Mouse (Mus musculus): ENCODE results near the gene Zscan12. TPM values are rescaled to one million over a fixed set of nuclear protein-coding genes. Genes with fewer than 3 reads are reported as not detected.
"Not testable (repeated sequence)": the region's sequence is repeated elsewhere in the genome, so short reads cannot be mapped to it uniquely, and the experiment has no call there.

Gene Zscan12
- polyA plus RNA-seq, 1 experiment from 2014 or later, result 15.5 TPM

DNA sequence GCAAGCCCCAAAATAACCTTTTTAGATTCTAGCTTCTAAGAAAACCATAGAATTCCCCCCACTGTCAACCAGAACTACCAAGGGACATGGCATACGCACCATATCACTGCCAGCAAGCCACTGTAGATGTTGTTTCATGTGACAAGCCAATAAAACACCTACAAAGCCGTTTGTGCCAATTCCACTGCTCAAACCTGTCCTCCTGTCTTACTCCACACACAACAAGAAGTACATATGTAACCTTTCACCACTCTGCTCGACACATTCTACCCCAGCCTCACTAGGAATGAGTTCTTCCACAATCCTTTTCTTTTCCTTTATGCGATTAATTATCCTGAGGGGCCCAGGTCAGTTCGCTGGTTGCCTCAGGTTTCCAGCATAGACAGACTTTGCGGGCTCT is 33.0 kb downstream of the Zscan12 start:
- no peak for ATAC-seq (ENCODE audit: low FRiP score, low TSS enrichment)
- H3K27ac ChIP-seq (ENCODE audit: low read depth, low read length), result no peak overlapping the region
- H3K27me3 ChIP-seq (ENCODE audit: control insufficient read depth, insufficient read depth, low read length), result no peaks in the 10 kb centered on the region
- peaks cover 69% of the 10 kb centered on the region for H3K36me3 ChIP-seq (ENCODE audit: control insufficient read depth, insufficient read depth, low read length)
- WGBS, result 71% methylated on average over 6 of the region's 6 CpGs
- no peaks in the 10 kb centered on the region for H3K4me1 ChIP-seq (ENCODE audit: control insufficient read depth, insufficient read depth, low read length)
- H3K9me3 ChIP-seq (ENCODE audit: control insufficient read depth, low read length), result no peaks in the 10 kb centered on the region
- H3K4me2 ChIP-seq (replicated peaks; ENCODE audit: low read depth, low read length), result no peak overlapping the region
- H3K9ac ChIP-seq (ENCODE audit: low read depth, low read length), result no peak overlapping the region
- no peak overlapping the region for H3K4me3 ChIP-seq (ENCODE audit: low read length)

- H3K27me3 ChIP-seq (ENCODE audit: control insufficient read depth, insufficient read depth, low read length); H3K9ac ChIP-seq (ENCODE audit: low read depth, low read length); H3K4me3 ChIP-seq (ENCODE audit: low read length); H3K27ac ChIP-seq (ENCODE audit: low read depth, low read length); H3K9me3 ChIP-seq (ENCODE audit: control insufficient read depth, low read length); H3K4me1 ChIP-seq (ENCODE audit: control insufficient read depth, insufficient read depth, low read length); H3K4me2 ChIP-seq (replicated peaks; ENCODE audit: low read depth, low read length): not testable (repeated sequence)
- WGBS, result 87% methylated on average over 14 of the region's 18 CpGs
- H3K36me3 ChIP-seq (ENCODE audit: control insufficient read depth, insufficient read depth, low read length), result peaks cover 64% of the 10 kb centered on the region
- ATAC-seq (ENCODE audit: low FRiP score, low TSS enrichment), result peak; percentile 62
These were observed 33.4 kb downstream of the Zscan12 start for GRCm38 (mm10) chr13:21396048-21396447.

GRCm38 (mm10) chr13:21397486-21397885 is 34.9 kb downstream of the Zscan12 start:
- Histone ChIP-seq H3K4me2 (replicated peaks; ENCODE audit: low read depth, low read length) (no peak overlapping the region), H3K4me1 (ENCODE audit: control insufficient read depth, insufficient read depth, low read length) (peaks cover 6% of the 10 kb centered on the region; the same call in 1 of the 2 replicates), H3K9me3 (ENCODE audit: control insufficient read depth, low read length) (no peaks in the 10 kb centered on the region), H3K27me3 (ENCODE audit: control insufficient read depth, insufficient read depth, low read length) (no peaks in the 10 kb centered on the region), H3K27ac (ENCODE audit: low read depth, low read length) (no peak overlapping the region), H3K9ac (ENCODE audit: low read depth, low read length) (no peak overlapping the region), H3K4me3 (ENCODE audit: low read length) (no peak overlapping the region), H3K36me3 (ENCODE audit: control insufficient read depth, insufficient read depth, low read length) (peaks cover 51% of the 10 kb centered on the region)
- 86% methylated on average over 2 of the region's 2 CpGs for WGBS
- ATAC-seq (ENCODE audit: low FRiP score, low TSS enrichment), result no peak

- H3K27me3 ChIP-seq (ENCODE audit: control insufficient read depth, insufficient read depth, low read length), result no peaks in the 10 kb centered on the region
- 82% methylated on average over 3 of the region's 3 CpGs for WGBS
- no peak overlapping the region for H3K27ac ChIP-seq (ENCODE audit: low read depth, low read length)
- H3K4me3 ChIP-seq (ENCODE audit: low read length), result peak overlapping the region; percentile 88
- H3K4me2 ChIP-seq (replicated peaks; ENCODE audit: low read depth, low read length), result peak overlapping the region; percentile 73
- H3K4me1 ChIP-seq (ENCODE audit: control insufficient read depth, insufficient read depth, low read length), result peaks cover 6% of the 10 kb centered on the region; the same call in 1 of the 2 replicates
- peaks cover 20% of the 10 kb centered on the region for H3K36me3 ChIP-seq (ENCODE audit: control insufficient read depth, insufficient read depth, low read length)
- no peak for ATAC-seq (ENCODE audit: low FRiP score, low TSS enrichment)
- no peaks in the 10 kb centered on the region for H3K9me3 ChIP-seq (ENCODE audit: control insufficient read depth, low read length)
- peak overlapping the region; percentile 87; the same call in 1 of the 2 replicates for H3K9ac ChIP-seq (ENCODE audit: low read depth, low read length)
These were observed 38.5 kb downstream of the Zscan12 start for GRCm38 (mm10) chr13:21401166-21401565.

DNA sequence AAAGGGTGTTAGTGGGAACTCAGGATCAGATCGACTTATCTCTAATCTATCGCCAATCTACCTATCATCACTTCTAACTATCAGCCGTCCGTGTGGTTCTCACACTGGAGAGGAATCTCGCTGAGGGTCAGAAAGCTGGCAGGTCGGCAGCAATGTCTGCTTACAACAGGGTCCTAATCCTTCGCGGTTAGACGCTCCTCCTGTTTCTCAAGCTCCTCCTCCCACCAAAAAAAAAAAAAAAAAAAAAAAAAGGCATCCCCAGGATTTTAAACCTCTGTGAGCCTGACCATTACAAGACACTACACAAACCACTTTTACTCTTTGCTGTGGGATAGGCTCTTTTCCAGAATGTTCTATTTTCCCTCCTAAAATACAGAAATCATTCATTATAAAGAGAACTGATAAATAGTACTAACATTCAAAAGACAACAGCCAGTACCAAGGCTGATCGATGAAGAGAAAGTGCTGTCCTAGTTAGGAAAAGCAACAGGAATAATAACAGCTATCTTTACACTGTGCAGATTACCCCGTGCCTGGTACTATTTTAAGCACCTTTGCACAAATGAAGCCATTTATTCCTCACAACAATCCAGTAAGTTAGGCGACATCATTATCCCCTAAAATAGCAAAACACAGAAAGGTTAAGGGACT is 39.1 kb downstream of the Zscan12 start:
- H3K4me2 ChIP-seq (replicated peaks; ENCODE audit: low read depth, low read length), result peak overlapping the region; percentile 73
- H3K9ac ChIP-seq (ENCODE audit: low read depth, low read length), result peak overlapping the region; percentile 87
- H3K27ac ChIP-seq (ENCODE audit: low read depth, low read length), result no peak overlapping the region
- no peaks in the 10 kb centered on the region for H3K27me3 ChIP-seq (ENCODE audit: control insufficient read depth, insufficient read depth, low read length)
- H3K9me3 ChIP-seq (ENCODE audit: control insufficient read depth, low read length), result no peaks in the 10 kb centered on the region
- peaks cover 6% of the 10 kb centered on the region; the same call in 1 of the 2 replicates for H3K4me1 ChIP-seq (ENCODE audit: control insufficient read depth, insufficient read depth, low read length)
- H3K4me3 ChIP-seq (ENCODE audit: low read length), result peak overlapping the region; percentile 88
- ATAC-seq (ENCODE audit: low FRiP score, low TSS enrichment), result peak; percentile 25; the same call in 1 of the 2 replicates
- WGBS, result 19% methylated on average over 12 of the region's 12 CpGs
- peaks cover 15% of the 10 kb centered on the region; the same call in 1 of the 2 replicates for H3K36me3 ChIP-seq (ENCODE audit: control insufficient read depth, insufficient read depth, low read length)

DNA sequence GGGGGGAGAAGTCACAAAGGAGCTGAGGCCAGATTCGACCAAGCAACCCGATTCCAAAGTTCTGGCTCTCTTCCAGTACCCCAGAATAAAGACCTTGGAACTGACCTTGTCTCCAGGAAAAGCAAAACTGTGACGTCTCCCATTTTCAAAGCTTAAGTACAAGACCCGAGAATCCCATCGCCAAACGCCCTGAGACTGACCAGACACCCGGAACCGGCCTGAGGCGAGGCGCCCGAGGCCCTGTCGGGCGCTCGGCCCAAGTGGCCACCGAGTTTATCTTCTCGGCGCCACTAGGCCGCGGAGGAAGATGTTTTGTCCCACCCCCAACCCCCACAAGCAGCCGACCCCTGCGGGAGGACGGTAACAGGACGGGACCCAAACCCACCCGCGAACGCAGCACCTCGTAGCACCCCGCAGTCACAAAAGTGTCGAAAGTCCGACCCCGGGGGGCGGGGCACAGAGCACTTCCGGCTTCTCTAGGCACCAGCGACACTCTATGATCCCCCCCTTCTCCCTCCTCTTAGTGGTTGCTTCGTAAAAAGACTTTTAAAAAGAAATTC is 39.7 kb downstream of the Zscan12 start, which contains the start of gene Zkscan3:
TSS of gene Zkscan3 (minus strand) at position 469 of the 560 bp plus-strand sequence.
- peaks cover 6% of the 10 kb centered on the region; the same call in 1 of the 2 replicates for H3K4me1 ChIP-seq (ENCODE audit: control insufficient read depth, insufficient read depth, low read length)
- peak within 1 kb of the TSS; percentile 73 for H3K4me2 ChIP-seq (replicated peaks; ENCODE audit: low read depth, low read length)
- H3K36me3 ChIP-seq (ENCODE audit: control insufficient read depth, insufficient read depth, low read length), result peaks cover 15% of the 10 kb centered on the region; the same call in 1 of the 2 replicates
- H3K9me3 ChIP-seq (ENCODE audit: control insufficient read depth, low read length), result no peaks in the 10 kb centered on the region
- peak within 1 kb of the TSS; percentile 74 for H3K27ac ChIP-seq (ENCODE audit: low read depth, low read length)
- WGBS, result under 1% methylated on average over 35 of the region's 35 CpGs
- H3K27me3 ChIP-seq (ENCODE audit: control insufficient read depth, insufficient read depth, low read length), result no peaks in the 10 kb centered on the region
- peak within 1 kb of the TSS; percentile 88 for H3K4me3 ChIP-seq (ENCODE audit: low read length)
- ATAC-seq (ENCODE audit: low FRiP score, low TSS enrichment), result peak; percentile 95
- H3K9ac ChIP-seq (ENCODE audit: low read depth, low read length), result peak within 1 kb of the TSS; percentile 87

GRCm38 (mm10) chr13:21402848-21403247 is 40.2 kb downstream of the Zscan12 start:
- ATAC-seq (ENCODE audit: low FRiP score, low TSS enrichment), result peak; percentile 50; the same call in 1 of the 2 replicates
- no peaks in the 10 kb centered on the region for H3K9me3 ChIP-seq (ENCODE audit: control insufficient read depth, low read length)
- H3K27ac ChIP-seq (ENCODE audit: low read depth, low read length), result no peak overlapping the region
- H3K27me3 ChIP-seq (ENCODE audit: control insufficient read depth, insufficient read depth, low read length), result no peaks in the 10 kb centered on the region
- 0% methylated on average over 2 of the region's 2 CpGs for WGBS
- H3K36me3 ChIP-seq (ENCODE audit: control insufficient read depth, insufficient read depth, low read length), result peaks cover 15% of the 10 kb centered on the region; the same call in 1 of the 2 replicates
- peak overlapping the region; percentile 87 for H3K9ac ChIP-seq (ENCODE audit: low read depth, low read length)
- peaks cover 6% of the 10 kb centered on the region; the same call in 1 of the 2 replicates for H3K4me1 ChIP-seq (ENCODE audit: control insufficient read depth, insufficient read depth, low read length)
- H3K4me3 ChIP-seq (ENCODE audit: low read length), result peak overlapping the region; percentile 88
- H3K4me2 ChIP-seq (replicated peaks; ENCODE audit: low read depth, low read length), result peak overlapping the region; percentile 73

- Histone ChIP-seq H3K9me3 (ENCODE audit: control insufficient read depth, low read length) (no peaks in the 10 kb centered on the region), H3K36me3 (ENCODE audit: control insufficient read depth, insufficient read depth, low read length) (no peaks in the 10 kb centered on the region), H3K9ac (ENCODE audit: low read depth, low read length) (no peak overlapping the region), H3K4me1 (ENCODE audit: control insufficient read depth, insufficient read depth, low read length) (no peaks in the 10 kb centered on the region), H3K4me3 (ENCODE audit: low read length) (no peak overlapping the region; the same call in 1 of the 2 replicates), H3K27ac (ENCODE audit: low read depth, low read length) (no peak overlapping the region), H3K4me2 (replicated peaks; ENCODE audit: low read depth, low read length) (no peak overlapping the region), H3K27me3 (ENCODE audit: control insufficient read depth, insufficient read depth, low read length) (no peaks in the 10 kb centered on the region)
- WGBS, result 80% methylated on average over 11 of the region's 11 CpGs
- ATAC-seq (ENCODE audit: low FRiP score, low TSS enrichment), result no peak
These were observed 44.7 kb downstream of the Zscan12 start for GRCm38 (mm10) chr13:21407341-21407740.

All from kidney, embryonic 14.5 days (tissue).